Mouse (Mus musculus): ENCODE results near the gene Spem1.

GRCm38 (mm10) chr11:69870289-69871069 is 48.5 kb upstream of the Spem1 start:
- no peak for TF ChIP-seq POLR2A (IDR thresholded peaks at IDR 0.05; ENCODE audit: low read depth, low read length)
- TF ChIP-seq CTCF (IDR thresholded peaks at IDR 0.05; ENCODE audit: extremely low read depth, insufficient read length, insufficient replicate concordance, low read depth, low read length): no peak
